Mouse (Mus musculus) midbrain, embryonic 13.5 days (tissue): Measurements from ENCODE around the gene Fam71f2. TPM values are rescaled to one million over a fixed set of nuclear protein-coding genes. Genes with fewer than 3 reads are reported as not detected.
A peak's percentile ranks its signal among the peaks of the same experiment; 100 is the strongest.

Source experiments
- ATAC-seq: fragments of 200-750 bp; cut with Nextera tagmentation; 2 replicates; pipeline ENCODE4 v1.8.0; 2017; ENCODE audit warnings: mild to moderate bottlenecking, moderate TSS enrichment, moderate library complexity
- H3K27ac ChIP-seq: fragments of 300-500 bp; sonication (generic); 2 replicates; pipeline ENCODE4 v1.5.1; 2015; ENCODE audit warnings: inconsistent platforms, mild to moderate bottlenecking, moderate library complexity
- H3K27me3 ChIP-seq: fragments of 300-500 bp; sonication (generic); 2 replicates; pipeline ENCODE4 v1.6.1; 2015; ENCODE audit warnings: mild to moderate bottlenecking, inconsistent platforms
- H3K36me3 ChIP-seq: fragments of 300-500 bp; sonication (generic); 2 replicates; pipeline ENCODE4 v1.6.1; 2015; ENCODE audit warnings: mild to moderate bottlenecking, inconsistent platforms
- H3K4me1 ChIP-seq: fragments of 300-500 bp; sonication (generic); replicated peaks from 2 replicates; pipeline ENCODE4 v1.6.1; 2015; ENCODE audit warnings: inconsistent platforms
- H3K4me2 ChIP-seq: fragments of 300-500 bp; sonication (generic); replicated peaks from 2 replicates; pipeline ENCODE4 v1.6.1; 2015; ENCODE audit warnings: moderate library complexity, mild to moderate bottlenecking, inconsistent platforms
- H3K4me3 ChIP-seq: fragments of 300-500 bp; sonication (generic); replicated peaks from 2 replicates; pipeline ENCODE4 v1.5.1; 2015; ENCODE audit warnings: mild to moderate bottlenecking, inconsistent platforms
- H3K9ac ChIP-seq: fragments of 300-500 bp; sonication (generic); replicated peaks from 2 replicates; pipeline ENCODE4 v1.6.1; 2015; ENCODE audit warnings: mild to moderate bottlenecking, inconsistent platforms
- H3K9me3 ChIP-seq: fragments of 300-500 bp; sonication (generic); 2 replicates; pipeline ENCODE4 v1.6.1; 2016; ENCODE audit warnings: mild to moderate bottlenecking, inconsistent platforms
- WGBS: fragments of 180-500 bp; shearing (Covaris S2); methylation state at CpG from one replicate; pipeline ENCODE4 v1.1.7; 2015; 5-methylcytosine and 5-hydroxymethylcytosine counted together
- polyA plus RNA-seq: library from polyadenylated mRNA; unstranded; fragments of >200 nt; fragmentation: Nextera tagmentation; extraction: Ambion mirVana; gene quantifications from 2 replicates; pipeline ENCODE4 v1.2.1, GENCODE M21; 2015

The Fam71f2 gene
- polyA plus RNA-seq, 1 experiment from 2014 or later: 0.46 TPM

- H3K9ac ChIP-seq: no peak overlapping the region
- H3K27me3 ChIP-seq: no peaks in the 10 kb centered on the region
- 0 out of 2 replicates have a peak, but pooled peaks cover 7% of the 10 kb centered on the region for H3K4me1 ChIP-seq
- no peak overlapping the region for H3K4me2 ChIP-seq
- WGBS: 73% methylated on average over 7 of the region's 7 CpGs
- H3K36me3 ChIP-seq: no peaks in the 10 kb centered on the region
- H3K9me3 ChIP-seq: no peaks in the 10 kb centered on the region
- H3K4me3 ChIP-seq: no peak overlapping the region
- no peak overlapping the region for H3K27ac ChIP-seq
- ATAC-seq: no peak
Measured at GRCm38 (mm10) chr6:29286870-29287269, 7.5 kb downstream of the Fam71f2 start.

DNA sequence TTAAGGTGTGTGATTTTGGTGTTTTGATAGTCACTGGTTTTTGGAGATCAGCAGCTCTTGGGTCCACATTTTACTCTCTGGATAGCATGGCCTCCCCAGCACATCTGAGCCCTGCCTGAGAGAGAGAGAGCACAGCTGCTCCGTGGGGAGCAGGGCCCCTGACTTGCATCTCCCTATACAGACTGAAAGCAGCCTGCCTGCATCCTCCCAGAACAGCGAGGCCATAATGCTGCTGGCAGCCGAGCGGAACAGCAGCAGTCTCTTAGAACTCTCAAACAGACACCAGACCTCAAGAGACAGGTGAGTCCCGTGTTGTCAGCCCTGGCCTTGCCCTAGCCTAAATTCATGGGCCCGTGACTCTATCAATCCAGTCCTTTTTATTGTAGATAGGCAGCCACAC lies 8.1 kb downstream of the Fam71f2 start:
- Histone ChIP-seq H3K27me3 (no peaks in the 10 kb centered on the region), H3K4me1 (0 out of 2 replicates have a peak, but pooled peaks cover 7% of the 10 kb centered on the region), H3K4me3 (no peak overlapping the region), H3K27ac (no peak overlapping the region), H3K4me2 (no peak overlapping the region), H3K36me3 (no peaks in the 10 kb centered on the region), H3K9me3 (no peaks in the 10 kb centered on the region), H3K9ac (peak overlapping the region; percentile 28; the same call in 1 of the 2 replicates)
- no peak for ATAC-seq
- 16% methylated on average over 6 of the region's 6 CpGs for WGBS

DNA sequence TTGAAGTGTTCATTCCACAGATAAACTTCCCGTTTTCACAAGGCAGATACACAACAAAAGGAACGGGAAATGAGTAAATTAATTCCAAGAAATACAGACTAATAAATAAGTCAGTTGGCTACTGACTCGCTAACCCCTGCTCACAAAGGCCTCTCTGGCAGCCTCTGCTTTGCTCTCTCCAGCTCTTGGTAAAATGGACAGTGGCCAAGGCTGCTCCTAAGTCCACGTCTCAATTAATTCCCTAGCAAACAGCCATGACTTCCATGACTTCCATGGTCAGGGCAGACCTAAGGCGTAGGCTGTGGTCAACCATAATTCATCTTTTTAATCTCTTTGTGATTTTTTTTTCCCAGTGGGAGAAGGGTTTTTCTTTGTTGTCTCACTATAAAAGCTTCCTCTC lies 8.6 kb downstream of the Fam71f2 start:
- Histone ChIP-seq H3K4me2 (no peak overlapping the region), H3K9ac (no peak overlapping the region), H3K36me3 (no peaks in the 10 kb centered on the region), H3K4me1 (0 out of 2 replicates have a peak, but pooled peaks cover 7% of the 10 kb centered on the region), H3K9me3 (no peaks in the 10 kb centered on the region), H3K27me3 (no peaks in the 10 kb centered on the region), H3K4me3 (no peak overlapping the region), H3K27ac (no peak overlapping the region)
- no peak for ATAC-seq
- WGBS: 37% methylated on average over 5 of the region's 5 CpGs

DNA sequence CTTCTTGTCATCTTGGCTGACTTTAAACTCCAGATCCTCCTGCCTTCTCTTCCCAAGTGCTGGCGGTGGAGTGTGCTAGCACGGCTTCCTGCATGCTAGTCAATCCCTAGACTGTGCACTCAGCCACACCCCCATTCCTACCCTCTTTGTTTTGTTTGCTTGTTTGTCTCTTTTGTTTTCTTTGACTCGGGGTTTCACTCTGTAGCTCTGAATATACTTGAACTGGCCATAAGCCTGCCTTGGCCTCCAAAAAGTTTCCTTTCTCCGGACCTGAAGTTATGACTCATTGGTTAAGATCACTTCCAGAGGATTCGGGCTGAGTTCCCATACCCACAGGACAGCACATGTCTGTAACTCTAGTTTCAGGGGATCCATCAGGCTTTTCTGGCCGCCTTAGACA lies 9.3 kb downstream of the Fam71f2 start:
- H3K4me1 ChIP-seq: 0 out of 2 replicates have a peak, but pooled peaks cover 7% of the 10 kb centered on the region
- H3K9me3 ChIP-seq: no peaks in the 10 kb centered on the region
- H3K4me2 ChIP-seq: no peak overlapping the region
- 63% methylated on average over 6 of the region's 6 CpGs for WGBS
- no peaks in the 10 kb centered on the region for H3K27me3 ChIP-seq
- ATAC-seq: no peak
- H3K27ac ChIP-seq: no peak overlapping the region
- H3K4me3 ChIP-seq: no peak overlapping the region
- H3K36me3 ChIP-seq: no peaks in the 10 kb centered on the region
- H3K9ac ChIP-seq: no peak overlapping the region

DNA sequence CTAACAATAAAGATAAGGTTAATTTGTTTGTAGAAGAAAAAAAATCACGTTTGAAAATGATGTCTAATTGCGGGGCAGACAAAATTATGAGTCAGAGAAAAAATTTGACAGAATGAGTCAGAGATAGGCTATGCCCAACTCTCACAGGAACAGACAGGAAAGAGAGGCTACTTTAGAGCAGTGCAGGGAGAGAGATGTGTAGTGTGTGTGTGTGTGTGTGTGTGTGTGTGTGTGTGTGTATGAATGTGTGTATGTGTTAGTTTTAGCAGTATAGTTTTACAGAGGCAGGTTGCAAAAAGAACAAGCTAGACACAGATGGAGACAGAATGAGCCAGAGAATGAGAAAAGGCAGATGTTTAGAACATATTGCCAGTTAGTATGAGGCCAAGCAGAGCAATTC lies 19.7 kb downstream of the Fam71f2 start:
- H3K4me2 ChIP-seq: no peak overlapping the region
- H3K9ac ChIP-seq: no peak overlapping the region
- H3K27ac ChIP-seq: no peak overlapping the region
- no peak overlapping the region for H3K4me3 ChIP-seq
- ATAC-seq: no peak
- no peaks in the 10 kb centered on the region for H3K4me1 ChIP-seq
- 85% methylated on average over 2 of the region's 2 CpGs for WGBS
- no peaks in the 10 kb centered on the region for H3K36me3 ChIP-seq
- H3K27me3 ChIP-seq: no peaks in the 10 kb centered on the region
- H3K9me3 ChIP-seq: no peaks in the 10 kb centered on the region

- H3K27me3 ChIP-seq: no peaks in the 10 kb centered on the region
- no peaks in the 10 kb centered on the region for H3K36me3 ChIP-seq
- no peak overlapping the region for H3K4me2 ChIP-seq
- H3K9ac ChIP-seq: no peak overlapping the region
- no peak overlapping the region for H3K27ac ChIP-seq
- no peak for ATAC-seq
- no peaks in the 10 kb centered on the region for H3K4me1 ChIP-seq
- H3K9me3 ChIP-seq: peaks cover 2% of the 10 kb centered on the region; the same call in 1 of the 2 replicates
- no peak overlapping the region for H3K4me3 ChIP-seq
Measured at GRCm38 (mm10) chr6:29303251-29303650, 23.9 kb downstream of the Fam71f2 start.

DNA sequence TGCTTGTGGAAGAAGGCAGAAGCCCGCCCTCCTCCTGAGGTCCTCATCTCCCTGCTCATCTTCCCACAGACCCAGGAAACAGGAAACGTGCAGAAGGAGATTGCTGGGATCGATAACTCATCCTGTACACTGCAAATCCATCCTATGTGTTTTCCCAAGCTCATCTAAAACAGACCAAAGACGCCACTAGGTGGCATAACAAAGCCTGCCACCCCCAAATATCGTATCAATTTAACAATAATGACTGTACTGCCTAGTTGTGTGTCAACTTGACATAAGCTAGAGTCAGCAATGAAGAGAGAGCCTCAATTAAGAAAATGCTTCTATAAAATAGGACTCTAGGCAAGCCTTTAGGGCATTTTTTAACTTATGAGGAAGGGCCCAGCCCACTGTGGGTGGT lies 24.3 kb downstream of the Fam71f2 start:
- H3K4me3 ChIP-seq: no peak overlapping the region
- no peak overlapping the region for H3K27ac ChIP-seq
- WGBS: 55% methylated on average over 5 of the region's 5 CpGs
- no peaks in the 10 kb centered on the region for H3K36me3 ChIP-seq
- H3K4me1 ChIP-seq: no peaks in the 10 kb centered on the region
- no peak for ATAC-seq
- H3K9me3 ChIP-seq: peaks cover 2% of the 10 kb centered on the region; the same call in 1 of the 2 replicates
- no peaks in the 10 kb centered on the region for H3K27me3 ChIP-seq
- no peak overlapping the region for H3K9ac ChIP-seq
- no peak overlapping the region for H3K4me2 ChIP-seq

DNA sequence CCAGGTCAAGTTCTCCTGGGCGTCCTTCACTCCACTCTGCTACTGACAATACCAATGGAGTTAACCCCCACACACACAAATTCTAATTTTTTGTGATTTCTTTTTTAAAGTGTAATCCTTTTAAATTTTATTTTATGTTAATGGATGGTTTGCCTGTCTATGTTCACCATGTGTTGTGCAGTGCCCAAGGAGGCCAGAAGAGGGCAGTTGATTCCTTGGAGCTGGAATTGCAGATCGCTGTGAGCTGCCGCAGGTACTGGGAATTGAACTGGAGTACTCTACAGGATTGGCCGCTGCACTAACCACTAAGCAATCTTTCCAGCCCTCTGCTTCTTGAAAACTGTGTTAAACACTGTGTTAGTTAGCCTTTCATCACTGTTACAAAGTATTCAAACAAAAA lies 26.1 kb downstream of the Fam71f2 start:
- Histone ChIP-seq H3K4me3 (no peak overlapping the region), H3K4me2 (no peak overlapping the region), H3K9me3 (peaks cover 2% of the 10 kb centered on the region; the same call in 1 of the 2 replicates), H3K27ac (no peak overlapping the region), H3K36me3 (no peaks in the 10 kb centered on the region), H3K27me3 (no peaks in the 10 kb centered on the region), H3K9ac (no peak overlapping the region), H3K4me1 (no peaks in the 10 kb centered on the region)
- 89% methylated on average over 4 of the region's 4 CpGs for WGBS
- no peak for ATAC-seq

DNA sequence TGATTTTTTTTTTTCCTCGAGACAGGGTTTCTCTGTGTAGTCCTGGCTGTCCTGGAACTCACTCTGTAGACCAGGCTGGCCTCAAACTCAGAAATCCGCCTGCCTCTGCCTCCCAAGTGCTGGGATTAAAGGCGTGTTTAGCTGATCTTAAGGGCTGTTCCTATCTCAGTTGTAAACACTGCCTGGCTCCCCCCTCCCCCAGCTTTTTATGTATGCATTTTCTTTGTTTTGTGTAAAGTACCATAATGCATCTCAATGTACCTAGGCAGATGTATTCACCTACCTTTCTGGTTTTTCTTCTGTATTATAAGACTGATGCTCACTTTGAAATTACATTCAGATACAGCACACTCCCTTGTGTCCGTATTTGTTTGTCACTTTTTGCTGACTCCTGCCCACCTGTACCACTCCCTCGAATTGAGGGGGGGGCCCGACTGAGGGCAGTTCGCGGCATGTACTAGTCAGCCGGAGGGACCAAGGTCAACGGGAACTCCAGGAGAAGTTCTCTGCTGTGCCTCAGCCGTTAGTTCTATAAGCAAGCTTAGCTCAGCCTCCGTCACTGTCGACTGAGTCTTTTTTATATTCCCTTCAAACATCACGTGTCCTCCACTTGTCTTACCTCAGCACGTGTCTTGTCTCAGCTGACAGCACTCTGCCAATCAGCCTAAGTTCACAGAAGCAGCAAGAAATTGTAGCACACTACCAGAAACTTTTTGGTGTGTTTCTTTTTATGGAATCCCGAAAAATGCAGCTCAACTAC lies 29.6 kb downstream of the Fam71f2 start:
- ATAC-seq: no peak
- 87% methylated on average over 16 of the region's 16 CpGs for WGBS
- Histone ChIP-seq H3K36me3 (no peaks in the 10 kb centered on the region), H3K4me3 (no peak overlapping the region), H3K4me1 (no peaks in the 10 kb centered on the region), H3K4me2 (no peak overlapping the region), H3K27me3 (no peaks in the 10 kb centered on the region), H3K27ac (no peak overlapping the region), H3K9me3 (peaks cover 2% of the 10 kb centered on the region; the same call in 1 of the 2 replicates), H3K9ac (no peak overlapping the region)

DNA sequence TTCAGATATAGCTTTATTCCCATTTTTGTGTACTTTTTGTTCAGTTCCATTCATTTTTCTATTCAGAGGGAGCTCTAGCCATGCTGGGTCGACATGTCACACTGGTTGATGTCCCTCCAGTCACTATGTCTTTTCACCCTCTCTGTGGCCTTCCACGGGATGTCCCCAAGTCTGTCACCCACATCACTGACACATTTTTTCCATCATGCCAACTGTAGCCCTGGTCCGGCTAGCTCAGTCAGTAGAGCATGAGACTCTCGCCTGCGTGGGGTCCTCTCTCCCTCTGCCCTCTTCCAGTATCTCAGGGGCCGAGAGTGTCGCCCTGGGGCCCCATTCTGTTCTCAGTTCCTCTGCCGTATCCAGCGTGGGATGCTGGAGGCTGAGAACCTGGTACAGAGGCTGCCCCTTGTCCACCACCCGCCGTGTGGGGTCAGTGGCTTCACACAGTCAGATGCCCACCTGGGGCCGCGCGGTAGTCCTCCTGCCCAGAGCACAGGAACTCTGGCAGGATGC lies 34.4 kb downstream of the Fam71f2 start:
- no peak overlapping the region for H3K9ac ChIP-seq
- no peak for ATAC-seq
- no peaks in the 10 kb centered on the region for H3K9me3 ChIP-seq
- 69% methylated on average over 14 of the region's 14 CpGs for whole genome bisulfite sequencing
- H3K4me2 ChIP-seq: no peak overlapping the region
- no peaks in the 10 kb centered on the region for H3K4me1 ChIP-seq
- H3K27ac ChIP-seq: no peak overlapping the region
- no peaks in the 10 kb centered on the region for H3K27me3 ChIP-seq
- no peaks in the 10 kb centered on the region for H3K36me3 ChIP-seq
- no peak overlapping the region for H3K4me3 ChIP-seq

GRCm38 (mm10) chr6:29317286-29317685 lies 37.9 kb downstream of the Fam71f2 start:
- no peaks in the 10 kb centered on the region for H3K4me1 ChIP-seq
- no peaks in the 10 kb centered on the region for H3K9me3 ChIP-seq
- no peak overlapping the region for H3K9ac ChIP-seq
- H3K36me3 ChIP-seq: no peaks in the 10 kb centered on the region
- H3K27me3 ChIP-seq: no peaks in the 10 kb centered on the region
- WGBS: 80% methylated on average over 2 of the region's 2 CpGs
- no peak overlapping the region for H3K4me2 ChIP-seq
- no peak overlapping the region for H3K27ac ChIP-seq
- H3K4me3 ChIP-seq: no peak overlapping the region
- no peak for ATAC-seq

DNA sequence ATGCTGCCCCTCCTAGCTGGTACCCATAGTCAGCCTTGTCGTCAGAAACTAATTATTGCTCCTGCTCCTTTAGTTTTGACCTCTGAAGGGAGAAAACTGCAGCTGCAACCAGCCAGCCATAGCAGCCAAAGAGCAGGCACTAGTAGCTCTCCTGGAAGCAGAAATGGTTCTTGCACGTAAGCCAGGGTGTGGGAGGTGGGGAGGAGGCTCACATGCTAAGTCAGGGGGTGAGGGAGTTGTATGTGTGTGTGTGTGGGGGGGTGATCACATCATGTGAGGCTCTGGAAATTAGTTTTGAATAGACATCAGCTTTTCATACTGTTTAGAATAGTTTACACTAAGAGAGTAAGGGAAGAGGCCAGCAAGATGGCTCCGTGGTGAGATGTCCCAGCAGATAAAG lies 38.5 kb downstream of the Fam71f2 start:
- H3K36me3 ChIP-seq: no peaks in the 10 kb centered on the region
- no peaks in the 10 kb centered on the region for H3K4me1 ChIP-seq
- no peak overlapping the region for H3K9ac ChIP-seq
- H3K4me3 ChIP-seq: no peak overlapping the region
- ATAC-seq: no peak
- H3K9me3 ChIP-seq: no peaks in the 10 kb centered on the region
- no peak overlapping the region for H3K27ac ChIP-seq
- no peaks in the 10 kb centered on the region for H3K27me3 ChIP-seq
- no peak overlapping the region for H3K4me2 ChIP-seq
- 71% methylated on average over 3 of the region's 3 CpGs for WGBS

GRCm38 (mm10) chr6:29318879-29319278 lies 39.5 kb downstream of the Fam71f2 start, which contains the start of gene Fam71f1:
Gene Fam71f1 (plus strand): TSS chr6:29319140.
- no peak within 1 kb of the TSS for H3K27ac ChIP-seq
- no peak within 1 kb of the TSS for H3K4me2 ChIP-seq
- no peaks in the 10 kb centered on the region for H3K27me3 ChIP-seq
- H3K36me3 ChIP-seq: no peaks in the 10 kb centered on the region
- no peak within 1 kb of the TSS for H3K9ac ChIP-seq
- no peaks in the 10 kb centered on the region for H3K9me3 ChIP-seq
- H3K4me3 ChIP-seq: no peak within 1 kb of the TSS
- H3K4me1 ChIP-seq: no peaks in the 10 kb centered on the region
- 80% methylated on average over 5 of the region's 5 CpGs for WGBS
- ATAC-seq: no peak
